Mouse (Mus musculus) forebrain, embryonic 15.5 days (tissue): ENCODE results near the gene Ppbp. TPM values are rescaled to one million over a fixed set of nuclear protein-coding genes. Genes with fewer than 3 reads are reported as not detected.

Source experiments
- ATAC-seq: fragments of 200-750 bp; cut with Nextera tagmentation; replicated peaks from 2 replicates; pipeline ENCODE4 v1.8.0; 2017; ENCODE audit warnings: mild to moderate bottlenecking, moderate TSS enrichment, moderate library complexity
- H3K27ac ChIP-seq: fragments of 300-500 bp; sonication (generic); replicated peaks from 2 replicates; pipeline ENCODE4 v1.5.1; 2015; ENCODE audit warnings: mild to moderate bottlenecking, inconsistent platforms
- H3K27me3 ChIP-seq: fragments of 300-500 bp; sonication (generic); 2 replicates; pipeline ENCODE4 v1.6.1; 2015; ENCODE audit warnings: inconsistent platforms
- H3K36me3 ChIP-seq: fragments of 300-500 bp; sonication (generic); 2 replicates; pipeline ENCODE4 v1.6.1; 2015; ENCODE audit warnings: mild to moderate bottlenecking, inconsistent platforms
- H3K4me1 ChIP-seq: fragments of 300-500 bp; sonication (generic); 2 replicates; pipeline ENCODE4 v1.6.1; 2015; ENCODE audit warnings: inconsistent platforms
- H3K4me2 ChIP-seq: fragments of 300-500 bp; sonication (generic); replicated peaks from 2 replicates; pipeline ENCODE4 v1.6.1; 2015; ENCODE audit warnings: mild to moderate bottlenecking, inconsistent platforms
- H3K4me3 ChIP-seq: fragments of 300-500 bp; sonication (generic); 2 replicates; pipeline ENCODE4 v1.5.1; 2015; ENCODE audit warnings: mild to moderate bottlenecking, inconsistent platforms
- H3K9ac ChIP-seq: fragments of 300-500 bp; sonication (generic); replicated peaks from 2 replicates; pipeline ENCODE4 v1.6.1; 2015; ENCODE audit warnings: mild to moderate bottlenecking, inconsistent platforms
- H3K9me3 ChIP-seq: fragments of 300-500 bp; sonication (generic); 2 replicates; pipeline ENCODE4 v1.6.1; 2016; ENCODE audit warnings: inconsistent platforms
- WGBS: fragments of 180-500 bp; shearing (Covaris S2); methylation state at CpG from one replicate; pipeline ENCODE4 v1.1.7; 2015; ENCODE audit warnings: mixed read lengths; 5-methylcytosine and 5-hydroxymethylcytosine counted together
- polyA plus RNA-seq: library from polyadenylated mRNA; unstranded; fragments of >200 nt; fragmentation: Nextera tagmentation; extraction: Ambion mirVana; gene quantifications from 2 replicates; pipeline ENCODE4 v1.2.1, GENCODE M21; 2015

Gene Ppbp
- 0.52 and 1.0 TPM in 2 replicates for polyA plus RNA-seq

DNA sequence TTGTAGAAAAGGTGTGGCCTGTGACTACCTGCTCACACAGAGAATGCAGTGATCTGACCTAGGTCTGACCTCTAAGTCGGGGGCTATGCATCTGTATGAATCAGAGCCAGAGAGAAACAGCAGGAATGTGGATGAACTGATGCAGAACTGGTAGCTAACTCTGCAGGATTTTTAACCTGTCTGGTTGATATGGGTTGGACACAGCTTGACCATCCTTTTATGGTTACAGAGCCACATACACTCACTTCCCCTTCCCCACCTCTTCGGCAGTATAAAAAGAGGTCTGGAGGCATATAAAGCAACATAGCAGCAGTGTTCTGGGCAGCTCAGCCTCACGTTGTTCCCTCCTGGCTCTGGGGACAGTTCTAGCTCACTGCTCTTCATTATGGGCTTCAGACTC is at the start of gene Ppbp:
TSS of gene Ppbp (plus strand) at position 301 of the 400 bp plus-strand sequence.
- Histone ChIP-seq H3K36me3 (no peaks in the 10 kb centered on the region), H3K27me3 (no peaks in the 10 kb centered on the region), H3K9ac (no peak within 1 kb of the TSS), H3K4me2 (no peak within 1 kb of the TSS), H3K4me1 (no peaks in the 10 kb centered on the region), H3K9me3 (no peaks in the 10 kb centered on the region), H3K4me3 (no peak within 1 kb of the TSS), H3K27ac (no peak within 1 kb of the TSS)
- no peak for ATAC-seq
- WGBS = 71% methylated on average over 3 of the region's 3 CpGs

DNA sequence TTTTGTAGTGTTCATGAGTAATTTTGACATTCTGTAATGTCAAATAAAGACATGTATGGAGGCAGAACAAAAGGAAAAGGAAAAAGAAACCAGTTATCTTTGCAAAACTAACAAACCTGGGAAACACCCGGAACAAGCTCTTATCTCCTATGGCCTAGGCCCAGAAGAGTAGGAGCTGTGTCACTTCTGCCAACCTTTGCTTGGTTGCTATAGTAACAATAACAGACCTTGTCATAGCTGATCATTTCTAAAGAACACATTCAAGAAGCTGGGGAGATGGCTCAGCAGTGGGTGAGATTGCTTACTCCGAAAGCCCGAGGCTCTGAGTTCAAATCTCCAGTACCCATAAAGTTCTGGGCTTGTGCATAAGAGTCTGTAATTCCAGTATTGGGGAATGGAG is 45.7 kb upstream of the Ppbp start:
- H3K4me1 ChIP-seq = no peaks in the 10 kb centered on the region
- no peak overlapping the region for H3K4me2 ChIP-seq
- no peaks in the 10 kb centered on the region for H3K36me3 ChIP-seq
- H3K4me3 ChIP-seq = no peak overlapping the region
- H3K9ac ChIP-seq = no peak overlapping the region
- 96% methylated on average over 3 of the region's 3 CpGs for WGBS
- no peak for ATAC-seq
- no peaks in the 10 kb centered on the region for H3K27me3 ChIP-seq
- no peak overlapping the region for H3K27ac ChIP-seq
- H3K9me3 ChIP-seq = no peaks in the 10 kb centered on the region

DNA sequence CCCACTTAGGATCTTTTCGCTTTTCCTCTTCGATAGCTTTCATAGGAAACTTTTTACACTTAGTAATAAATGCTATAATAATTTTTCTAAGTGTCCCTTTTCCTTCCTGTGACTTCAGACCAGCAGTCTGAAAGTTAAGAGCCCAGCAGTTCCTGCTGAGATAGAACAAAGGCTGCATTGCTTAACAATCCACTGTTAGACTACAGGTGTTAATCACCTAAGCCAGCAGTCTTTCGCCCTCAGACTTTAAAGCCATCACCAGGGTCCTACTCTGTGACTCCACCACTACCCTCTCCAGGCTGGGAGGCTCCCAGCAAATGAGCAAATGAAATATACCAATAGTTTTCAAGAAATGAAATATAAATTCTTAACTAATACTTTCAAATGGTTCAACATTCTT is 40.1 kb upstream of the Ppbp start:
- Histone ChIP-seq H3K9me3 (no peaks in the 10 kb centered on the region), H3K4me3 (no peak overlapping the region), H3K27ac (no peak overlapping the region), H3K27me3 (no peaks in the 10 kb centered on the region), H3K9ac (no peak overlapping the region), H3K36me3 (no peaks in the 10 kb centered on the region), H3K4me2 (no peak overlapping the region), H3K4me1 (no peaks in the 10 kb centered on the region)
- WGBS = 73% methylated on average over 3 of the region's 3 CpGs
- no peak for ATAC-seq

DNA sequence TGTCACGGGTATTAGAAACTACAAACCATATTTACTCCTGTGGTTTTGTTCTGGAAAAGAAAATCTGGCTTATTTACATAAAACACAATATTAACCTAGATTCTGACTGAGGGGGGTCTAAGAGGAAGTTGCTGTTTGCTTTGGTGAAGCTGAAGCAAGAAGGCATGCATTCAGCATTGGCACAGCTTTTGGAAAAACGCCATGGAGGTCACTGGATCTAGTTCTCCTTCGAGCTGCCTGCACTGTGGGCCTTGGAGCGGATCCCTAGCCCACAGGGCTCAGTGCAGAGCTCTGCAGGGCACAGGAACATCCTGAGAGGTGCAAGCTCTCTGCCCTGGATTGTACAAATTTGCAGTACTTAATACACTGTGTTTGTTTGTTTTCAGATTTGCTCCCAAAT is 36.8 kb upstream of the Ppbp start:
- Histone ChIP-seq H3K4me1 (no peaks in the 10 kb centered on the region), H3K9ac (no peak overlapping the region), H3K27me3 (no peaks in the 10 kb centered on the region), H3K4me3 (no peak overlapping the region), H3K36me3 (no peaks in the 10 kb centered on the region), H3K27ac (no peak overlapping the region), H3K4me2 (no peak overlapping the region), H3K9me3 (no peaks in the 10 kb centered on the region)
- 70% methylated on average over 4 of the region's 4 CpGs for WGBS
- ATAC-seq = no peak

DNA sequence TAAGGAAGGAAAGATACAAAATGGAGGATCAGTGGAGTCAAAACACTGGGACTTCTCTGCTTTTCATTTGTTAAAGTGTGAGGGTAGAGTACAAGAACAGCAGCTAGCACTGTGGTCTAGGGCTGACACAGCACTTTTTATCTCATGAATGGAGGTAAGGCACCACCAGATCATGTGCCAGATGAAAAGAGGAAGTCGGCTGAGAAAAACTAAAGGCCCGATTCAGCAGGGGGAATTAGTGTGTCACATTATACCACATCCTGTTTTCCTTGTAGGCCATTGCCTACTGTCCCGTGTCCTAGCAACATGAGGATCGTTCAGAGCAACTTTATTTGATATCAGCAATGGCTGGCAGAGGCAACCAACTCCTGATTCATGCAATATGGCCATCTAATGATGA is 26.3 kb upstream of the Ppbp start:
- H3K36me3 ChIP-seq = no peaks in the 10 kb centered on the region
- H3K27ac ChIP-seq = no peak overlapping the region
- no peaks in the 10 kb centered on the region for H3K27me3 ChIP-seq
- no peaks in the 10 kb centered on the region for H3K4me1 ChIP-seq
- no peak for ATAC-seq
- H3K9me3 ChIP-seq = no peaks in the 10 kb centered on the region
- 78% methylated on average over 4 of the region's 4 CpGs for WGBS
- H3K4me2 ChIP-seq = no peak overlapping the region
- H3K9ac ChIP-seq = no peak overlapping the region
- H3K4me3 ChIP-seq = no peak overlapping the region

DNA sequence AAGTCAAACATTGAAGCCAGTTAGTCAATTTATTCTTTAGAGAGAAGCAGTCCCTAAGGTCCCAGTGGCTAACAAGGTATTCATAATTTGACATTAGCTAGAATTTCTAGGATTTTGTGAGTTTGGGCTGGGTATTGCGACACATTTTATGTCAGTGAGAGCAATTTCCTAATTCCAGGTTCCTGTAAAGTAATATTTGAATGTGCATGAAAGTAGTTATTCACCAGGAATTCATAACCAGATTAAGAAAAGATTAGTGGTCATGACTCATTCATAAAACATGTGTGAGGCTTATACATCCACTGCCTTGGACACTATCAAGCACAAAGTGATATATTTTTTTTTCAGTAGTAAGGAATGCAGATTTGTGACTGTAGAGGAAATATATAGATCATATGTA is 14.4 kb upstream of the Ppbp start:
- H3K27me3 ChIP-seq = no peaks in the 10 kb centered on the region
- WGBS = 92% methylated on average over 1 of the region's 1 CpGs
- no peaks in the 10 kb centered on the region for H3K36me3 ChIP-seq
- no peak for ATAC-seq
- H3K27ac ChIP-seq = no peak overlapping the region
- no peaks in the 10 kb centered on the region for H3K9me3 ChIP-seq
- no peak overlapping the region for H3K4me3 ChIP-seq
- no peak overlapping the region for H3K9ac ChIP-seq
- H3K4me1 ChIP-seq = peaks cover 12% of the 10 kb centered on the region; the same call in 1 of the 2 replicates
- H3K4me2 ChIP-seq = no peak overlapping the region

DNA sequence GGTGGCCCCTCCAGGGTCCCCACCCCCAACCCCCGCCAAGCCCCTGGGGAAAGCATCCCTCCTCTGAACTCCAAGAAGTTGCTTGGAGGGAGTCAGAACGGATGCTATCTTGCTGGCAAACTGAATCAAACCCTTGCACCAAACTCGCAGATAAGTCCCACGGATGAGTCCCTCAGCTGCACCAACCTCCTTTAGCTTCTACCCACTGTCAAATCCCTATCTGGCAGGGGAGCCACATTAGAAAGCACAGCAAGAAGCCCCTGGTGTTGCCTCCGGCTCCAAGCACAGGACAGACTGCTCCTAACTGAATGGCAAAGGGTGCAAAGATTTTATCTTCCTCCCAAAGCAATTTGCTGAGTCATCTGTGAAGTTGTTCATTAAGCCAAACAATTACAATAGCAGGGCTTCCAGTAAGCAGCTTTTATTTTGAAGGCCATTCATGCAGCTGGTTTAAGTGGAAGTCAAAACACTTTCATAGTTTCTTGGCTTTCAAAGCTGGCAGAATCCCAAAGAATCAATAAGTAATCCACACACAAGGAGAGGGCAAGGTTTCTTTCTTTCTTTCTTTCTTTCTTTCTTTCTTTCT is 10.2 kb upstream of the Ppbp start:
- no peak overlapping the region for H3K4me2 ChIP-seq
- H3K9me3 ChIP-seq = no peaks in the 10 kb centered on the region
- peaks cover 18% of the 10 kb centered on the region for H3K4me1 ChIP-seq
- H3K27ac ChIP-seq = no peak overlapping the region
- whole genome bisulfite sequencing = 29% methylated on average over 5 of the region's 5 CpGs
- no peak for ATAC-seq
- no peak overlapping the region for H3K4me3 ChIP-seq
- no peaks in the 10 kb centered on the region for H3K27me3 ChIP-seq
- H3K9ac ChIP-seq = no peak overlapping the region
- H3K36me3 ChIP-seq = no peaks in the 10 kb centered on the region

DNA sequence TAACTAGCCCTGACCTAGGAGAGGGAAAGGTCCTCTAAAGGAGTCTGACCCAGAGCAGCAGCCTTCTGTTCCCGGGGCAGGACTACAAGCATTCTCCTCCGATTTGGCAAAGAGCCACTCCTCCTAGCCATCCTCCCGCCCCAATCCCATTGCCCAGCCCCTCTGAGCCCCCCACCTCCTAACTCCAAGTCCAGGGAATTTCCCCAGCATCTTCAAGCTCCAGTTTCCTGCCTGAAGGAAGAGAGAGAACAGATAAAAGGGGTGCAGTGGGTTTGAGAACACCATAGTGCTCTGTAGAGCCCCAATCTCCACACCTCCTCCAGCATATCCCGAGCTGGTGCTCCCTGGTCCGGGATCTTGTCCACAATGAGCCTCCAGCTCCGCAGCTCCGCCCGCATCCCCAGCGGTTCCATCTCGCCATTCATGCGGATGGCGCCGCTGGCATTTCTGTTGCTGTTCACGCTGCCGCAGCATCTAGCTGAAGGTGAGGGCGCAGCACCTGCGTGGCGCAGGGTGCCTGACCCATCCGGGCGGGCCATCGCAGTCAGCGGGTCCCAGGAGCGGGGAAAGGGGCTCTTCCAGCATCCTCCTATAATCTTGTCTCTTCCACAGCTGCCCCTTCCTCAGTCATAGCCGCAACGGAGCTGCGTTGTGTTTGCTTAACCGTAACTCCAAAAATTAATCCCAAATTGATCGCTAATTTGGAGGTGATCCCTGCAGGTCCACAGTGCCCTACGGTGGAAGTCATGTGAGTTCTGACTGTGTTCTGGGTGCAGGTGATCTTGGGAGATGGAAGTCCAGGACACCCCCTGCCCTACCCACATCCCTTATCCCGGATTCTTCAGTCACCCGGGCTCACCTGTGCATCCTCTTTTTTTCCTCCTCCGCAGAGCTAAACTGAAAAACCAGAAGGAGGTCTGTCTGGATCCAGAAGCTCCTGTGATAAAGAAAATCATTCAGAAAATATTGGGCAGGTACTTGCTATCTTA is 8.9 kb upstream of the Ppbp start, which contains the start of gene Cxcl5:
TSS of gene Cxcl5 (plus strand) at position 284 of the 989 bp plus-strand sequence.
- Histone ChIP-seq H3K27me3 (no peaks in the 10 kb centered on the region), H3K9ac (peak within 1 kb of the TSS; percentile 45), H3K4me2 (peak within 1 kb of the TSS; percentile 74), H3K9me3 (no peaks in the 10 kb centered on the region), H3K4me3 (peak within 1 kb of the TSS; percentile 43), H3K27ac (no peak within 1 kb of the TSS), H3K36me3 (no peaks in the 10 kb centered on the region), H3K4me1 (peaks cover 18% of the 10 kb centered on the region)
- ATAC-seq = peak; percentile 78
- 2% methylated on average over 32 of the region's 32 CpGs for WGBS

DNA sequence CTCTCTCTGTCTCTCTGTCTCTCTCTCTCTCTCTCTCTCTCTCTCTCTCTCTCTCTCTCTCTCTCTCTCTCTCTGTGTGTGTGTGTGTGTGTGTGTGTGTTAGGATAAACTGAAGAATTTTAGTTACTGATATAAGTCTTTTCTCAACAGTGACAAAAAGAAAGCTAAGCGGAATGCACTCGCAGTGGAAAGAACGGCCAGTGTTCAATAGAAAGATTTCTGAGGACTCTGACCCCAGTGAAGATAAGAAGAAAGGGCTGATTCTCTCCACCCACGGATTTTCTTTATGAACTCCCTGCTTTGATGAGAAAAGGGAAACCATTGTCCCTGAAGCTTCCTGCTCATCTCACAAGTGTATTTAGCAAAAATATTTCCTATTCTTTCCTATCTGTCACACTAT is 8.0 kb upstream of the Ppbp start:
- Histone ChIP-seq H3K4me1 (peaks cover 18% of the 10 kb centered on the region), H3K4me3 (no peak overlapping the region), H3K9me3 (no peaks in the 10 kb centered on the region), H3K9ac (no peak overlapping the region), H3K27ac (no peak overlapping the region), H3K27me3 (no peaks in the 10 kb centered on the region), H3K36me3 (no peaks in the 10 kb centered on the region), H3K4me2 (no peak overlapping the region)
- ATAC-seq = no peak
- WGBS = 43% methylated on average over 4 of the region's 4 CpGs

DNA sequence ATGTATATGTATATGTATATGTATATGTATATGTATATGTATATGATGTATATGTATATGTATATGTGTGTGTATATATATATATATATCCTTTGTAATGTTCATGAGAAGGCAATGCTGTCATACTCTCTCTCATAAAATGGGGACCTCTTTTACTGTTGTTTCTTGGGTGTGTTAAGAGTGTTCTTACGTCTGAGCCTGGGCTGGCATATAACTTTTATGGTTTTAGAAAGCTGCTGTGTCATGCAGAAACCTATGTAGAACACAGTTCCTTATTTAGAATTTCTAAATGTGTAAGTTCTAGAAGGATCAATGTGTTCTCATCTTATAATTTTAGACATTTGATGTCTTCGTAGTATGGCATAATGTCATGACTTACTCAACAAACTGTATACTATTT is 7.5 kb upstream of the Ppbp start:
- no peak for ATAC-seq
- Histone ChIP-seq H3K27me3 (no peaks in the 10 kb centered on the region), H3K27ac (no peak overlapping the region), H3K4me3 (no peak overlapping the region), H3K4me2 (no peak overlapping the region), H3K4me1 (peaks cover 18% of the 10 kb centered on the region), H3K9me3 (no peaks in the 10 kb centered on the region), H3K36me3 (no peaks in the 10 kb centered on the region), H3K9ac (no peak overlapping the region)
- WGBS = 96% methylated on average over 2 of the region's 2 CpGs

DNA sequence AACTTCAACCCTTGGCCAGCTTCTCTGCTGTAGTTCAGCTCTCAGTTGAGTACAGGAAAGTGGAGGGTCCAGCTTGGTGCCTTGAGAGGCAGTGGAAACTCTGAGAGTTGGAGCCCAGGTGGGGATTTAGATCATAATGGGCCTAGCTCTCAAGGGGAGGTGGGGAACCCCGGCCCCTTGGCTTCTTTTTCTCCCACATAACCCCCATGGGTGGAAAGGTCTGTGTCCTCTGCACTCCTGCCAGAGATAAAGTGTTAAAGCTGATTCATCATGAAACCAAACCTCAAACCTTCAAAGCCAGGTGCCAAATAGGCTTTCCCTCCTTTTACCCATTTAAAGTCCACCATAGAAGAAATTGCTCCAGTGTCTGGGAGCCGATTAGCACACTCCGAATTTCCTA is 6.5 kb upstream of the Ppbp start:
- H3K4me1 ChIP-seq = peaks cover 18% of the 10 kb centered on the region
- no peaks in the 10 kb centered on the region for H3K27me3 ChIP-seq
- no peak overlapping the region for H3K4me2 ChIP-seq
- WGBS = 90% methylated on average over 3 of the region's 3 CpGs
- no peaks in the 10 kb centered on the region for H3K36me3 ChIP-seq
- H3K4me3 ChIP-seq = no peak overlapping the region
- no peak overlapping the region for H3K27ac ChIP-seq
- no peak for ATAC-seq
- no peaks in the 10 kb centered on the region for H3K9me3 ChIP-seq
- H3K9ac ChIP-seq = no peak overlapping the region

DNA sequence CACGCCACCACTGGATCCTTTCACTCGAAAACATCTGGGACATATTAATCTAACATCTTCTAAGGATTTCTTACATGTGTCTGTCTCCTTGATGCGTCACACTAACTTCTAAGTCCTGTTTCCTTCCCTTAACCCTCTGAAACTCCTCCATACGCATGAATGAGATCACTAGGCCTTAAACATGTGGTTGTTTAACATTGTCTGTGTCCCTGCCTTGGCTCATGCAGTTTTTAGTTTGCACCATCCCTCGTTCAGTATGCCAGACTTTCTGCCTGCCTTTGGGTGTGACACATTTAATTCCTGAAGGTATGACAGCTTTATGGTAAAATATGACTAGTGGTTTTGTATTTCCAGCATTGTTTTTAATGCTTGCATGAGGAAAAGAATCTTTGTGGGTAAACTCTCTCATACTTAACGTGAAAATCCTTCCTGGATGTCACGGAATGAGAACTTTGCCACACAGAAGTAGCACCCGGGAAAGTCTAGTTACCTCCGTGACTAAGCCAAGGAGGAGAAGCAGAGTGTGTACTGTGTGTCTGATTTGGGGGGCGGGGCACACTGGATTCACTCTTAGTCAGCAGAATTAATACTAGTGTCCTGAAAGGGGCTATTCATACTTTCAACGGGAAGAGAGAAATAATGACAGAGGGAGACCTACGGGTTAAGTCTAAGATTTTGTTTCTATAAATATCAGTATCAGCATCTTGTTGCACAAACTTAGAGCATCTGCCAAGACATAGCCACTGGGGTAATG is 4.2 kb upstream of the Ppbp start:
- ATAC-seq = no peak

More for the DNA sequence above, 4.2 kb upstream of the Ppbp start:
- no peaks in the 10 kb centered on the region for H3K9me3 ChIP-seq
- no peak overlapping the region for H3K4me2 ChIP-seq
- H3K27ac ChIP-seq = no peak overlapping the region
- H3K9ac ChIP-seq = no peak overlapping the region
- WGBS = 81% methylated on average over 12 of the region's 12 CpGs
- H3K27me3 ChIP-seq = no peaks in the 10 kb centered on the region
- H3K4me1 ChIP-seq = peaks cover 4% of the 10 kb centered on the region
- no peak overlapping the region for H3K4me3 ChIP-seq
- no peaks in the 10 kb centered on the region for H3K36me3 ChIP-seq
